Mouse (Mus musculus) heart, adult 2 months (tissue): ENCODE measurements around the gene Apom. TPM values are rescaled to one million over a fixed set of nuclear protein-coding genes. Genes with fewer than 3 reads are reported as not detected.

ENCODE experiments used
- DNase-seq, 2 experiments: peaks; one replicate each; pipeline ENCODE4 v3.0.0; 2021
- H3K27ac ChIP-seq: fragments of 200-600 bp; 2 replicates; pipeline ENCODE4 v1.8.1; 2022
- H3K27me3 ChIP-seq: fragments of 200-500 bp; 2 replicates; pipeline ENCODE4 v1.6.1; 2012; ENCODE audit warnings: mild to moderate bottlenecking, low read length, inconsistent platforms, mixed read lengths; ENCODE audit not compliant: control insufficient read depth, insufficient read depth
- H3K36me3 ChIP-seq: fragments of 200-500 bp; 2 replicates; pipeline ENCODE4 v1.6.1; 2012; ENCODE audit warnings: low read length, inconsistent platforms; ENCODE audit not compliant: control insufficient read depth, insufficient read depth
- H3K4me1 ChIP-seq: fragments of 200-500 bp; 2 replicates; pipeline ENCODE4 v1.6.1; 2011; ENCODE audit warnings: low read length; ENCODE audit not compliant: control insufficient read depth, insufficient read depth
- H3K4me3 ChIP-seq: fragments of 200-600 bp; 2 replicates; pipeline ENCODE4 v1.8.1; 2022
- H3K79me2 ChIP-seq: fragments of 200-500 bp; replicated peaks from 2 replicates; pipeline ENCODE4 v1.6.1; 2012; ENCODE audit warnings: mild to moderate bottlenecking, inconsistent platforms, low read length, moderate library complexity, mixed read lengths; ENCODE audit not compliant: control insufficient read depth, insufficient read depth
- H3K9ac ChIP-seq: fragments of 200-500 bp; 2 replicates; pipeline ENCODE4 v1.6.1; 2012; ENCODE audit warnings: low read depth, mild to moderate bottlenecking, control low read depth, inconsistent platforms, low read length, mixed read lengths
- CTCF ChIP-seq: fragments of 200-600 bp; IDR thresholded peaks from 2 replicates; pipeline ENCODE4 v1.8.1; 2022; ENCODE audit warnings: antibody characterized with exemption, mild to moderate bottlenecking, moderate library complexity
- EP300 ChIP-seq: fragments of 200-500 bp; IDR thresholded peaks from 2 replicates; pipeline ENCODE4 v1.6.1; 2011; ENCODE audit warnings: low read depth, low read length, control low read depth; ENCODE audit not compliant: insufficient read depth
- POLR2A ChIP-seq: fragments of 200-500 bp; IDR thresholded peaks from 2 replicates; pipeline ENCODE4 v1.6.1; 2011; ENCODE audit warnings: mild to moderate bottlenecking, low read depth, low read length, control low read depth; ENCODE audit not compliant: insufficient read depth
- WGBS: fragments of 180-500 bp; shearing (Covaris S2); methylation state at CpG from one replicate; pipeline ENCODE4 v1.1.7; 2018; 5-methylcytosine and 5-hydroxymethylcytosine counted together
- intact Hi-C: fragments of 180-260 bp; cut with DNase I; formaldehyde crosslinking; loops from one replicate; pipeline ENCODE4 v1.15.1; 2025
- polyA plus RNA-seq: library from polyadenylated mRNA; depleted of rRNA; stranded (reverse); fragments of >200 nt; gene quantifications from 2 replicates; pipeline ENCODE4 v1.2.3, GENCODE M21; 2012
- total RNA-seq, 2 experiments: library from RNA; stranded (reverse); gene quantifications; 2 replicates each; pipeline ENCODE4 v1.2.3; 2021

Apom gene
- total and polyA plus RNA-seq, 3 experiments = not detected

- 80% methylated on average over 33 of the region's 33 CpGs for WGBS
- no peak overlapping the region for H3K4me3 ChIP-seq
- peaks cover 6% of the 10 kb centered on the region; the same call in 1 of the 2 replicates for H3K79me2 ChIP-seq
- no peaks in the 10 kb centered on the region; the same call in 1 of the 2 replicates for H3K36me3 ChIP-seq
- intact Hi-C loops = no loop called here
- no peak for DNase-seq
- H3K4me1 ChIP-seq = peaks cover 2% of the 10 kb centered on the region
- no peak overlapping the region for H3K9ac ChIP-seq
- H3K27me3 ChIP-seq = no peaks in the 10 kb centered on the region
- no peak overlapping the region for H3K27ac ChIP-seq
- TF ChIP-seq CTCF (no peak), EP300 (no peak), POLR2A (no peak)
Measured at GRCm38 (mm10) chr17:35156461-35157200, 24.8 kb upstream of the Apom start.

GRCm38 (mm10) chr17:35155451-35155850 lies 23.6 kb upstream of the Apom start:
- 79% methylated on average over 12 of the region's 12 CpGs for WGBS
- Histone ChIP-seq H3K36me3 (no peaks in the 10 kb centered on the region), H3K27me3 (no peaks in the 10 kb centered on the region), H3K4me3 (no peak overlapping the region), H3K27ac (no peak overlapping the region), H3K4me1 (no peaks in the 10 kb centered on the region), H3K9ac (no peak overlapping the region), H3K79me2 (no peaks in the 10 kb centered on the region)
- DNase-seq = no peak
- intact Hi-C loops = no loop called here
- TF ChIP-seq CTCF (no peak), POLR2A (no peak), EP300 (no peak)

- WGBS = 73% methylated on average over 7 of the region's 7 CpGs
- H3K4me3 ChIP-seq = no peak overlapping the region
- H3K27me3 ChIP-seq = no peaks in the 10 kb centered on the region
- H3K4me1 ChIP-seq = no peaks in the 10 kb centered on the region
- TF ChIP-seq POLR2A (no peak), CTCF (no peak), EP300 (no peak)
- no peak overlapping the region for H3K27ac ChIP-seq
- no peak overlapping the region for H3K9ac ChIP-seq
- no peak for DNase-seq
- intact Hi-C loops = no loop called here
- H3K79me2 ChIP-seq = no peaks in the 10 kb centered on the region
- no peaks in the 10 kb centered on the region for H3K36me3 ChIP-seq
Measured at GRCm38 (mm10) chr17:35154616-35155015, 22.8 kb upstream of the Apom start.

- H3K27me3 ChIP-seq = no peaks in the 10 kb centered on the region
- H3K4me1 ChIP-seq = no peaks in the 10 kb centered on the region
- intact Hi-C loops = no loop called here
- TF ChIP-seq EP300 (no peak), CTCF (no peak), POLR2A (no peak)
- H3K9ac ChIP-seq = no peak overlapping the region
- no peak overlapping the region for H3K27ac ChIP-seq
- no peaks in the 10 kb centered on the region for H3K79me2 ChIP-seq
- no peaks in the 10 kb centered on the region for H3K36me3 ChIP-seq
- no peak overlapping the region for H3K4me3 ChIP-seq
- 82% methylated on average over 4 of the region's 4 CpGs for WGBS
- no peak for DNase-seq
Measured at GRCm38 (mm10) chr17:35153931-35154330, 22.1 kb upstream of the Apom start.

- H3K36me3 ChIP-seq = 0 out of 2 replicates have a peak, but pooled peaks cover 2% of the 10 kb centered on the region
- no peak overlapping the region for H3K9ac ChIP-seq
- no peak overlapping the region for H3K4me3 ChIP-seq
- DNase-seq = no peak
- TF ChIP-seq POLR2A (no peak), EP300 (no peak), CTCF (no peak)
- H3K27ac ChIP-seq = no peak overlapping the region
- no peaks in the 10 kb centered on the region for H3K4me1 ChIP-seq
- H3K79me2 ChIP-seq = no peaks in the 10 kb centered on the region
- 66% methylated on average over 9 of the region's 9 CpGs for WGBS
- intact Hi-C loops = no loop called here
- H3K27me3 ChIP-seq = no peaks in the 10 kb centered on the region
Measured at GRCm38 (mm10) chr17:35153077-35153476, 21.2 kb upstream of the Apom start.

- no peak overlapping the region for H3K4me3 ChIP-seq
- no peak overlapping the region for H3K27ac ChIP-seq
- no peak for DNase-seq
- H3K4me1 ChIP-seq = no peaks in the 10 kb centered on the region
- no peaks in the 10 kb centered on the region for H3K79me2 ChIP-seq
- whole genome bisulfite sequencing = 86% methylated on average over 4 of the region's 4 CpGs
- TF ChIP-seq POLR2A (no peak), EP300 (no peak), CTCF (no peak)
- no peaks in the 10 kb centered on the region for H3K27me3 ChIP-seq
- 0 out of 2 replicates have a peak, but pooled peaks cover 2% of the 10 kb centered on the region for H3K36me3 ChIP-seq
- intact Hi-C loops = loop anchor here (1.0 kb wide), 1 partner anchor 11 kb away; no protein-coding TSS in a partner anchor
- H3K9ac ChIP-seq = no peak overlapping the region
Measured at GRCm38 (mm10) chr17:35152121-35152520, 20.3 kb upstream of the Apom start.
